Mouse (Mus musculus) brain, embryonic 14.5 days (tissue): ENCODE measurements around the gene Prdm16.

Source experiments
- CTCF ChIP-seq: fragments of 200-500 bp; IDR thresholded peaks from 2 replicates; pipeline ENCODE4 v1.5.1; 2012; ENCODE audit warnings: inconsistent platforms, mild to moderate bottlenecking, moderate library complexity, borderline replicate concordance; ENCODE audit not compliant: insufficient read depth, insufficient read length; ENCODE audit errors: extremely low read depth
- POLR2A ChIP-seq: fragments of 200-500 bp; IDR thresholded peaks from 2 replicates; pipeline ENCODE4 v1.6.1; 2012; ENCODE audit warnings: mild to moderate bottlenecking, inconsistent platforms, borderline replicate concordance; ENCODE audit not compliant: poor library complexity, insufficient read depth, insufficient read length, severe bottlenecking; ENCODE audit errors: extremely low read depth

DNA sequence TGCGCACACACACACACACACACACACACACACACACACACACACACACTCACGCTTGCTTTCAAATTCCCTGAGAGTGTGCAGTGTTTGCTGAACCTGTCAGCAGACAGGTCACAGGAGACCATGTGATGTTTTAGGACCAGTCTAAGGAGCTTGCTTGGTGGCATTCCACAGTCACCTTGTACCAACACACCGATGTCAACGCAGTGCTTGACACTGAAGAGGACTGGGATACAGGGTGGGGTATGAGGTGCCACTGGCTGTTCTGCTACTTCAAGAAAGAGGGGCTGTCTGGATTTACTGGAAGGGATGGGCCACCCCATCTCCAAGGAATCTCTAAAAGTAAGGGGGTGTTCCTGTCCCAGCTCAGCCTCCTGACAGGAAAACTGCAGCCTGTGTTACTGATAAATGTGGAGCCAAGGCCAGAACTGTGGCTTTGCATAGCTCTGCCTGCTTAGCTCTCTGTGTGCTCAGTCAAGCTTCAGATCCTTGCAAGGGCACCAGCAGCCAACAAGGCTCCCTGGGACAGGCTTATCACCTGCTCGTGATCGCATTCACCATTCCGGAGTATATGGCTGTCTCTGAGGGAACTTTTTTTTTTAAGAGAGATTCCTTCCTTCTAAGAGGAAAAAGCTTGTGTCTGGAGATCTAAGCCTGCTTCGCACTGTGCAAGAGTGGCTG is 157.6 kb downstream of the Prdm16 start:
- TF ChIP-seq POLR2A, result no peak
- no peak for TF ChIP-seq CTCF
